10 mouse cellular contexts compared by ENCODE assay signal in genomic region chr1:25828971-25829920, GRCm38 (mm10). TPM values are rescaled to one million over a fixed set of nuclear protein-coding genes. Genes with fewer than 3 reads are reported as not detected.
DNase-seq lines count a peak whose midpoint lies in the region; ATAC-seq and TF ChIP-seq lines count a peak whose summit lies in the region.
"Had no signal": no experiment of that assay in that cellular context is flagged by ENCODE, and none has a peak within 500 bp of the region (broad histone marks: within the 10 kb centered on the region; RNA-seq: fewer than 3 reads in every experiment).

Adgrb3 (minus strand) TSS chr1:25829707.

- H3K4me2 ChIP-seq in heart, embryonic 15.5 days: peak within 1 kb of the TSS; percentile 92
- peak within 1 kb of the TSS; percentile 57 for H3K4me2 ChIP-seq in hindbrain, postnatal 0 days (ENCODE audit: low read depth, low read length)
- peak within 1 kb of the TSS; percentile 53 for H3K4me2 ChIP-seq in liver, embryonic 13.5 days

- 5% methylated on average over 32 of the region's 32 CpGs for WGBS in heart, embryonic 15.5 days
- 1% methylated on average over 32 of the region's 32 CpGs for WGBS in hindbrain, postnatal 0 days
- 8% methylated on average over 32 of the region's 32 CpGs for WGBS in liver, embryonic 13.5 days (ENCODE audit: insufficient replicate concordance)
- 11% methylated on average over 32 of the region's 32 CpGs for WGBS in small intestine, adult 2 months

- no peak within 1 kb of the TSS for H3K9ac ChIP-seq in heart, embryonic 15.5 days
- H3K9ac ChIP-seq in hindbrain, postnatal 0 days (replicated peaks; ENCODE audit: low read length): peak within 1 kb of the TSS; percentile 72
- H3K9ac ChIP-seq in liver, embryonic 13.5 days: no peak within 1 kb of the TSS

- H3K4me1 ChIP-seq in heart, embryonic 15.5 days (replicated peaks): no peaks in the 10 kb centered on the region; the same call in none of the 2 replicates
- H3K4me1 ChIP-seq in cortical plate, adult 2 months (ENCODE audit: control insufficient read depth, insufficient read depth, low read length): no peaks in the 10 kb centered on the region; the same call in 1 of the 2 replicates
- peaks cover 3% of the 10 kb centered on the region; the same call in 1 of the 2 replicates for H3K4me1 ChIP-seq in hindbrain, postnatal 0 days (ENCODE audit: insufficient read depth, low read length)
- no peaks in the 10 kb centered on the region for H3K4me1 ChIP-seq in liver, embryonic 13.5 days (replicated peaks)
- no peaks in the 10 kb centered on the region for H3K4me1 ChIP-seq in small intestine, adult 2 months (ENCODE audit: control insufficient read depth, insufficient read depth, insufficient read length, low read length)

- H3K27ac ChIP-seq in heart, embryonic 15.5 days: no peak within 1 kb of the TSS
- H3K27ac ChIP-seq in cortical plate, adult 2 months (ENCODE audit: insufficient read depth, low read length): peak within 1 kb of the TSS; percentile 97
- H3K27ac ChIP-seq in hindbrain, postnatal 0 days: peak within 1 kb of the TSS; percentile 87
- H3K27ac ChIP-seq in liver, embryonic 13.5 days: no peak within 1 kb of the TSS
- H3K27ac ChIP-seq in small intestine, adult 2 months (ENCODE audit: insufficient read depth, low read depth, low read length): no peak within 1 kb of the TSS

- no peaks in the 10 kb centered on the region for H3K9me3 ChIP-seq in heart, embryonic 15.5 days (replicated peaks)
- no peaks in the 10 kb centered on the region for H3K9me3 ChIP-seq in hindbrain, postnatal 0 days (ENCODE audit: low read length)
- H3K9me3 ChIP-seq in liver, embryonic 13.5 days (replicated peaks): no peaks in the 10 kb centered on the region

- peaks cover 48% of the 10 kb centered on the region for H3K27me3 ChIP-seq in heart, embryonic 15.5 days
- H3K27me3 ChIP-seq in hindbrain, postnatal 0 days (ENCODE audit: insufficient read depth, low read length): no peaks in the 10 kb centered on the region
- H3K27me3 ChIP-seq in liver, embryonic 13.5 days: peaks cover 40% of the 10 kb centered on the region
- no peaks in the 10 kb centered on the region; the same call in none of the 2 replicates for H3K27me3 ChIP-seq in small intestine, adult 2 months (ENCODE audit: control insufficient read depth, insufficient read depth, low read length)
- H3K27me3 ChIP-seq: CH12.LX had no signal

- H3K36me3 ChIP-seq in heart, embryonic 15.5 days: no peaks in the 10 kb centered on the region
- no peaks in the 10 kb centered on the region for H3K36me3 ChIP-seq in hindbrain, postnatal 0 days (ENCODE audit: insufficient read depth, low read length)
- no peaks in the 10 kb centered on the region for H3K36me3 ChIP-seq in liver, embryonic 13.5 days
- no peaks in the 10 kb centered on the region for H3K36me3 ChIP-seq in small intestine, adult 2 months (ENCODE audit: control insufficient read depth, insufficient read depth, low read length)

- DNase-seq in heart, adult 11 months: no peak
- peak; percentile 78 for DNase-seq in hindbrain, postnatal 0 days (ENCODE audit: low spot score)
- no peak for DNase-seq in liver, embryonic 13.5 days
- DNase-seq in adrenal gland, postnatal 36 days: no peak
- no peak for DNase-seq in kidney, adult 8-10 months

- TF ChIP-seq CTCF in cortical plate, adult 2 months (IDR thresholded peaks at IDR 0.05; ENCODE audit: extremely low read depth, insufficient read depth, low read length): peak; percentile 36
- TF ChIP-seq CTCF in hindbrain, postnatal 0 days (IDR thresholded peaks at IDR 0.05; ENCODE audit: low read depth): peak; percentile 61
- no peak for TF ChIP-seq CTCF in small intestine, adult 2 months (IDR thresholded peaks at IDR 0.05; ENCODE audit: extremely low read depth, insufficient read length, insufficient replicate concordance, low read depth, low read length)

- H3K4me3 ChIP-seq in heart, embryonic 15.5 days: peak within 1 kb of the TSS; percentile 58
- peak within 1 kb of the TSS; percentile 96 for H3K4me3 ChIP-seq in cortical plate, adult 2 months (ENCODE audit: insufficient read depth, low read length)
- H3K4me3 ChIP-seq in hindbrain, postnatal 0 days (ENCODE audit: low read length): peak within 1 kb of the TSS; percentile 75
- peak within 1 kb of the TSS; percentile 44 for H3K4me3 ChIP-seq in liver, embryonic 13.5 days (replicated peaks)
- H3K4me3 ChIP-seq in small intestine, adult 2 months (ENCODE audit: low read depth, low read length): peak within 1 kb of the TSS; percentile 35

- no peak for ATAC-seq in heart, embryonic 15.5 days (replicated peaks; ENCODE audit: insufficient number of reproducible peaks, insufficient read depth, low FRiP score, low read depth)
- ATAC-seq in hindbrain, postnatal 0 days: peak; percentile 50
- ATAC-seq in liver, embryonic 13.5 days (ENCODE audit: low read depth): no peak

- TF ChIP-seq POLR2A in cortical plate, adult 2 months (IDR thresholded peaks at IDR 0.05; ENCODE audit: extremely low read depth, insufficient read depth, low read length): no peak
- TF ChIP-seq POLR2A in small intestine, adult 2 months (IDR thresholded peaks at IDR 0.05; ENCODE audit: low read depth, low read length): no peak

RNA-seq across cellular contexts. Expression of gene Adgrb3, which starts in this region (rescaled TPM):
- polyA plus RNA-seq in heart, embryonic 15.5 days (2015; fragmentation: Nextera tagmentation; extraction: Ambion mirVana): 0.18 and 0.67 TPM in 2 replicates
- 54.2 and 56.8 TPM in 2 replicates for polyA plus RNA-seq in cortical plate, adult 2 months (2012; rRNA removed)
- total RNA-seq in hindbrain, postnatal 0 days (2014; rRNA removed): 74.6 and 79.2 TPM in 2 replicates
- 44.7 and 46.5 TPM in 2 replicates for polyA plus RNA-seq in hindbrain, postnatal 0 days (2015; fragmentation: Nextera tagmentation; extraction: Ambion mirVana)
- 0.03 and 0.05 TPM in 2 replicates for polyA plus RNA-seq in liver, embryonic 13.5 days (2015; fragmentation: Nextera tagmentation; extraction: Ambion mirVana)
- polyA plus RNA-seq in small intestine, adult 2 months (2012; rRNA removed): 0.04 and 0.05 TPM in 2 replicates
- total RNA-seq in adrenal gland, postnatal 36 days (2021): 1 to 10 TPM in 1 of 2 experiments, under 1 TPM in 1; 0.63 to 1.3 TPM
- total RNA-seq: CH12.LX had no signal
- polyA plus RNA-seq: gonadal fat pad, adult 2 months had no signal

Comparison
In these comparisons a context has a peak if more than half of its experiments do, and no peak if none do; other contexts are left out.
1. RNA of gene Adgrb3 (total RNA-seq): 74.6 to 79.2 TPM in hindbrain, postnatal 0 days; 0.63 to 1.3 TPM in adrenal gland, postnatal 36 days; every median in the first group is over 10 times any median in the second.
2. RNA of gene Adgrb3 (polyA plus RNA-seq): 54.2 to 56.8 TPM in cortical plate, adult 2 months and 44.7 to 46.5 TPM in hindbrain, postnatal 0 days; 0.18 to 0.67 TPM in heart, embryonic 15.5 days, 0.04 to 0.05 TPM in small intestine, adult 2 months and 0.03 to 0.05 TPM in liver, embryonic 13.5 days; every median in the first group is over 10 times any median in the second.
3. H3K27ac ChIP-seq: peak in cortical plate, adult 2 months (single experiment) and hindbrain, postnatal 0 days (single experiment); none in heart, embryonic 15.5 days (single experiment), liver, embryonic 13.5 days (single experiment) and small intestine, adult 2 months (single experiment).
4. H3K4me3 ChIP-seq: peak in every context shown above with its lines; median percentile 96 in cortical plate, adult 2 months; 75 in hindbrain, postnatal 0 days; 58 in heart, embryonic 15.5 days; 44 in liver, embryonic 13.5 days; 35 in small intestine, adult 2 months.
5. Peak in every context shown above with its lines, with median percentiles within 50 percentile points of each other: H3K4me2 ChIP-seq.